Mouse (Mus musculus): ENCODE data around the gene Spata46. TPM values are rescaled to one million over a fixed set of nuclear protein-coding genes. Genes with fewer than 3 reads are reported as not detected.

Spata46 gene
- polyA plus RNA-seq, 1 experiment from 2014 or later = 1.5 TPM

DNA sequence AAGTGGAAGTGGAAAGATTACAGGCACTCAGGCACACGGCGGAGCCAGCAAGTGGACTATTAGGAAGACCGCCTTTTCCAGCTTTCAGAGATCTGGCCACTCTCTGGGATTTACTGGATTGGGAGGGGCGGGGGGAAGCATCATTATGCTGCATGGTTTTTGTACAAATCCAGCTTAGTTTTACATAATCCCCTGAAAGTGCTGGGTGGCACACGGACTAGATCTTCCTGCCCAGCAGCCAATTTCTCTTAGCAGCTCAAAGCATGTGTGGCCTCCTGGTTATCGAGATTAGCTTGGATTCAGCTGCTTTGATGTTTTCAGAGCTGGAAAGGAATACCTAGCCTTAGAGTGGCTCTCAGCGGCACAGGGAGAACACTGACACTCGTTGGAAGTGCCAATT lies 34.5 kb downstream of the Spata46 start:
- no peaks in the 10 kb centered on the region for H3K27me3 ChIP-seq
- no peak overlapping the region for H3K4me3 ChIP-seq (replicated peaks)
- H3K4me1 ChIP-seq (replicated peaks) = no peaks in the 10 kb centered on the region
- no peak overlapping the region for H3K4me2 ChIP-seq
- H3K27ac ChIP-seq = no peak overlapping the region
- H3K9me3 ChIP-seq = no peaks in the 10 kb centered on the region
- 69% methylated on average over 8 of the region's 8 CpGs for WGBS
- ATAC-seq (ENCODE audit: insufficient number of reproducible peaks, insufficient read depth, low FRiP score, low TSS enrichment, low read depth) = no peak
- H3K9ac ChIP-seq (replicated peaks) = no peak overlapping the region
- no peaks in the 10 kb centered on the region for H3K36me3 ChIP-seq

DNA sequence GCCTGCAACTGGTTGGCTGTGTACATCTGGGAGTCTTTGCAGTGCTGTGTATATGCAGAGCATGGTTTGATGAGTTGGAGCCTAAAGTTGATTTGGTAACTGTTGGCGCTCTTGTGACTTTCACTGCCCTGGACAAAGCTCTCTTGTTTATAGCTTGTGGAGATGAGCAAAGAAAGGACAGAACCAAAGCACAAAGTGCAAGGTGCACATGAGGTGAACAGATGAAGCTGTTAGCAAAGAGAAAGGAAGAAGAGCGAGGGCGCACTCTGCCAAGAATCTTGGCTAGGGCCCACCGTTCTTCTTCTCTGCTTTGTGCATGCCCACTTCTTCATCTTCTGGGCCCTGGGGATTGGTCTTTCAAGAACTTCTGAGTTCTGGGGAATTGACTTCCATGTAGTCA lies 35.3 kb downstream of the Spata46 start:
- 96% methylated on average over 4 of the region's 4 CpGs for WGBS
- Histone ChIP-seq H3K9ac (replicated peaks) (no peak overlapping the region), H3K27me3 (no peaks in the 10 kb centered on the region), H3K4me3 (replicated peaks) (no peak overlapping the region), H3K27ac (no peak overlapping the region), H3K36me3 (no peaks in the 10 kb centered on the region), H3K4me2 (no peak overlapping the region), H3K9me3 (no peaks in the 10 kb centered on the region), H3K4me1 (replicated peaks) (no peaks in the 10 kb centered on the region)
- no peak for ATAC-seq (ENCODE audit: insufficient number of reproducible peaks, insufficient read depth, low FRiP score, low TSS enrichment, low read depth)

DNA sequence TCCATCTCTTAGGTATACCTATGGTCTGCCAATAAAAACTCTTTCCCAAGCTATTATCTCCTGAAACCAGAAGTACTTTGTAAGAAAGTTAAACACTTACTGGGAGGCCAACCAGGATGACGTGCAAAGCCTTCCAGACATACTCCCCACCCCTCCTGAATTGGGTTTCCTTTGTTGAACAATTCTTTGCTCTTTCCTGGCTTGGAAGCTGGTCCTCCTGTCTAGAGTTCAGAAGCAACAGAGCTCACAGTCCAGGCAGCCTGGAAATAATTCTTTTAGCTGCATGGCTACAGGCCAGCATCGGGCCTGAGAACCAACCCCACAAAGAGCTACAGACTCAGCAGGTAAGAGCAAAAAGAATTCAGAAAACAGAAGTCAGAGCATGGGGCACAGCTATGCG lies 37.7 kb downstream of the Spata46 start:
- Histone ChIP-seq H3K4me1 (replicated peaks) (no peaks in the 10 kb centered on the region), H3K36me3 (no peaks in the 10 kb centered on the region), H3K9ac (replicated peaks) (no peak overlapping the region), H3K27me3 (no peaks in the 10 kb centered on the region), H3K9me3 (no peaks in the 10 kb centered on the region), H3K27ac (no peak overlapping the region), H3K4me3 (replicated peaks) (no peak overlapping the region), H3K4me2 (no peak overlapping the region)
- no peak for ATAC-seq (ENCODE audit: insufficient number of reproducible peaks, insufficient read depth, low FRiP score, low TSS enrichment, low read depth)
- 83% methylated on average over 3 of the region's 3 CpGs for WGBS

DNA sequence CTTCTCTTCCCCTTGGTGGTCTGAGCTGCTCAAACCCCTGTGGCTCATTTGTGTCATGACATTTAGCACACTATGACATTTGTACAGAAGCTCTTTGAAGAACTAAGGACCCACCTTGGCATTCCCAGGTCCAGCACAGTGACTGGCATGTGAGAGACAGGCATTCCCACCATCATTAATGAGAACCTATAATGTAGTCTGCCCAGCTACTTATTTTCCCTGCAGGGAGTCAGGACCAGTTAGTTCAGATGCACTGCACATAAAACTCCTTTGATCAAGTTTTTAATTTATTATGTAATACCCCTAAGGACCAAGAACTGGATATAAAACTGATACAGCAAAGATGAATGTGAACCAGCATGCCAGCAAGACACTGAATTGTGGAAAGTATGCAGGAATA lies 42.5 kb downstream of the Spata46 start:
- Histone ChIP-seq H3K27me3 (no peaks in the 10 kb centered on the region), H3K36me3 (no peaks in the 10 kb centered on the region), H3K4me2 (no peak overlapping the region), H3K9ac (replicated peaks) (no peak overlapping the region), H3K27ac (no peak overlapping the region), H3K4me3 (replicated peaks) (no peak overlapping the region), H3K4me1 (replicated peaks) (no peaks in the 10 kb centered on the region), H3K9me3 (no peaks in the 10 kb centered on the region)
- ATAC-seq (ENCODE audit: insufficient number of reproducible peaks, insufficient read depth, low FRiP score, low TSS enrichment, low read depth) = no peak

DNA sequence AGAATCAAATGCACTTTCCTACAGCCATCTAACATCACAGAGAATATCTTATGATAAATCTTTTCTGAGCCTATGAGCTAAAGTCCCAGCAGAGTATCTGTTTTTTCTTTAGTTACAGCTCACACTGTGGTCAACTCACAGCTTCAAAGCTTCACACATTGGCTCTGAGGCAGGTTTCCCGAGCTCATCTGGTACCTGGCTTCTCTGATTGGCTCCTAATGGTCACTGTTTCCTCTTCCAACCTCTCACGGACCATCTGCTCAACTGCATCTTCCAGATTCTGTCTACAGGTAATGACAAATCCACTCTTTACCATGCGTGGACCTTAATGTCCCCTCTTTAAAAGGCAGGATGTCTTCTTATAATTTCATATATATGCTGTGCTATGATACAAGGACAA lies 44.7 kb downstream of the Spata46 start:
- no peak overlapping the region for H3K9ac ChIP-seq (replicated peaks)
- no peak overlapping the region for H3K27ac ChIP-seq
- ATAC-seq (ENCODE audit: insufficient number of reproducible peaks, insufficient read depth, low FRiP score, low TSS enrichment, low read depth) = no peak
- H3K36me3 ChIP-seq = no peaks in the 10 kb centered on the region
- no peaks in the 10 kb centered on the region for H3K27me3 ChIP-seq
- no peaks in the 10 kb centered on the region for H3K9me3 ChIP-seq
- 56% methylated on average over 3 of the region's 3 CpGs for WGBS
- H3K4me1 ChIP-seq (replicated peaks) = no peaks in the 10 kb centered on the region
- no peak overlapping the region for H3K4me3 ChIP-seq (replicated peaks)
- no peak overlapping the region for H3K4me2 ChIP-seq

DNA sequence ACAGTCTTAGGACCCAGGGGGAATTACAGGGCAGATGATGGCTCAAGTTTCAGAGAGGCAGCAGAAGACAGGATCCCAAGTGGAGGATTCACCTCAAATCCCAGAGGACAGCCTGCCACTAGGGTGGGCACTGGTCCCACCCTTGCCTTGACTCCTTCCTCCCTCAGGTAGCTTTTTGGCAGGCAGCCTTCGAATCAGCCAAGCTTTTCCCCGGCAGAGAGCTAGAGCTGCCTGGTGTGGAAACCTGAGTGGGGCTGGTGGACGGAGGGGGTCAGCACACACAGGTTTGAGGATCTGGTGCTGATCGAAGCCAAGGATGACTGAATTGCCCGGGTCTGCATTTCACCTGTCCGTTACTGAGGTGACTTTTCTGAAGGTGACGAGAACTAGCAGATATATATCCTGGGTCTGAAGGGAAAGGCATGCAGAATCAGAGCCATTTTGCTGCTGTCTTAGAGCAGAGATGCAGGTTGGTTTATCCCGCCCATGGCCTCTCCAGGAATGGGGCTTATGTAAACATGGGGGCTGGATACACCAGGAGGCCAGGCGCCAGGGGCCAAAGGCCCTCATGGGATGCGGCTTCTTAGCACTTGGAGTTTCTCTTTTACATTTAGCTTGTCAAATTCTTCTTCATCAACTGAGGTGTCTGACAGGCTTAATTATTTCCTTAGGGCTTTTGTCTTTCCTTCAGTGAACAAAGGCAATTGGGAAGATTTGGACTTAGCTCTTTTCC lies 51.7 kb downstream of the Spata46 start:
- Histone ChIP-seq H3K4me2 (no peak overlapping the region), H3K4me3 (replicated peaks) (no peak overlapping the region), H3K9me3 (no peaks in the 10 kb centered on the region), H3K36me3 (no peaks in the 10 kb centered on the region), H3K27me3 (no peaks in the 10 kb centered on the region), H3K27ac (no peak overlapping the region), H3K4me1 (replicated peaks) (peaks cover 5% of the 10 kb centered on the region), H3K9ac (replicated peaks) (no peak overlapping the region)
- ATAC-seq (ENCODE audit: insufficient number of reproducible peaks, insufficient read depth, low FRiP score, low TSS enrichment, low read depth) = no peak
- 60% methylated on average over 10 of the region's 10 CpGs for WGBS

Other genes with a start within 250 kb of the Spata46 start
- 111 and 112 TPM in 2 replicates for gene Ddr2, start 198.0 kb upstream of the Spata46 start, polyA plus RNA-seq (2016; fragmentation: Nextera tagmentation; extraction: Ambion mirVana)
- gene Uap1, start 133.8 kb upstream of the Spata46 start, polyA plus RNA-seq (2016; fragmentation: Nextera tagmentation; extraction: Ambion mirVana) = 67.8 and 69.0 TPM in 2 replicates
- gene Uhmk1, start 93.4 kb upstream of the Spata46 start, polyA plus RNA-seq (2016; fragmentation: Nextera tagmentation; extraction: Ambion mirVana) = 7.7 and 8.9 TPM in 2 replicates
- gene Sh2d1b2, start 76.1 kb upstream of the Spata46 start, polyA plus RNA-seq (2016; fragmentation: Nextera tagmentation; extraction: Ambion mirVana) = not detected in 2 replicates
- gene Sh2d1b1, start 31.5 kb upstream of the Spata46 start, polyA plus RNA-seq (2016; fragmentation: Nextera tagmentation; extraction: Ambion mirVana) = not detected in 2 replicates
- gene Gm7694, start 2.5 kb upstream of the Spata46 start, polyA plus RNA-seq (2016; fragmentation: Nextera tagmentation; extraction: Ambion mirVana) = 3.3 and 4.5 TPM in 2 replicates